Mouse (Mus musculus) lung, embryonic 15.5 days (tissue): ENCODE data around the gene Hhipl1. TPM values are rescaled to one million over a fixed set of nuclear protein-coding genes. Genes with fewer than 3 reads are reported as not detected.

Source experiments
- ATAC-seq: fragments of 200-750 bp; cut with Nextera tagmentation; 2 replicates; pipeline ENCODE4 v1.8.0; 2017; ENCODE audit warnings: moderate number of reproducible peaks, borderline replicate concordance; ENCODE audit not compliant: low FRiP score, low TSS enrichment; ENCODE audit errors: extremely low read depth
- H3K27ac ChIP-seq: fragments of 300-500 bp; sonication (generic); 2 replicates; pipeline ENCODE4 v1.5.1; 2015; ENCODE audit warnings: moderate library complexity, mild to moderate bottlenecking, inconsistent platforms
- H3K27me3 ChIP-seq: fragments of 300-500 bp; sonication (generic); 2 replicates; pipeline ENCODE4 v1.6.1; 2015; ENCODE audit warnings: inconsistent platforms
- H3K36me3 ChIP-seq: fragments of 300-500 bp; sonication (generic); 2 replicates; pipeline ENCODE4 v1.6.1; 2015; ENCODE audit warnings: inconsistent platforms
- H3K4me1 ChIP-seq: fragments of 300-500 bp; sonication (generic); 2 replicates; pipeline ENCODE4 v1.6.1; 2015; ENCODE audit warnings: inconsistent platforms
- H3K4me2 ChIP-seq: fragments of 300-500 bp; sonication (generic); 2 replicates; pipeline ENCODE4 v1.6.1; 2015; ENCODE audit warnings: inconsistent platforms, mild to moderate bottlenecking, moderate library complexity
- H3K4me3 ChIP-seq: fragments of 300-500 bp; sonication (generic); 2 replicates; pipeline ENCODE4 v1.5.1; 2015; ENCODE audit warnings: mild to moderate bottlenecking, inconsistent platforms
- H3K9ac ChIP-seq: fragments of 300-500 bp; sonication (generic); 2 replicates; pipeline ENCODE4 v1.6.1; 2015; ENCODE audit warnings: inconsistent platforms
- H3K9me3 ChIP-seq: fragments of 300-500 bp; sonication (generic); 2 replicates; pipeline ENCODE4 v1.6.1; 2016; ENCODE audit warnings: inconsistent platforms
- WGBS: fragments of 180-500 bp; shearing (Covaris S2); methylation state at CpG from one replicate; pipeline ENCODE4 v1.1.7; 2015; 5-methylcytosine and 5-hydroxymethylcytosine counted together
- polyA plus RNA-seq: library from polyadenylated mRNA; unstranded; fragments of >200 nt; fragmentation: Nextera tagmentation; extraction: Ambion mirVana; gene quantifications from 2 replicates; pipeline ENCODE4 v1.2.1, GENCODE M21; 2015

The Hhipl1 gene
- polyA plus RNA-seq, 1 experiment from 2014 or later = 1.0 TPM

DNA sequence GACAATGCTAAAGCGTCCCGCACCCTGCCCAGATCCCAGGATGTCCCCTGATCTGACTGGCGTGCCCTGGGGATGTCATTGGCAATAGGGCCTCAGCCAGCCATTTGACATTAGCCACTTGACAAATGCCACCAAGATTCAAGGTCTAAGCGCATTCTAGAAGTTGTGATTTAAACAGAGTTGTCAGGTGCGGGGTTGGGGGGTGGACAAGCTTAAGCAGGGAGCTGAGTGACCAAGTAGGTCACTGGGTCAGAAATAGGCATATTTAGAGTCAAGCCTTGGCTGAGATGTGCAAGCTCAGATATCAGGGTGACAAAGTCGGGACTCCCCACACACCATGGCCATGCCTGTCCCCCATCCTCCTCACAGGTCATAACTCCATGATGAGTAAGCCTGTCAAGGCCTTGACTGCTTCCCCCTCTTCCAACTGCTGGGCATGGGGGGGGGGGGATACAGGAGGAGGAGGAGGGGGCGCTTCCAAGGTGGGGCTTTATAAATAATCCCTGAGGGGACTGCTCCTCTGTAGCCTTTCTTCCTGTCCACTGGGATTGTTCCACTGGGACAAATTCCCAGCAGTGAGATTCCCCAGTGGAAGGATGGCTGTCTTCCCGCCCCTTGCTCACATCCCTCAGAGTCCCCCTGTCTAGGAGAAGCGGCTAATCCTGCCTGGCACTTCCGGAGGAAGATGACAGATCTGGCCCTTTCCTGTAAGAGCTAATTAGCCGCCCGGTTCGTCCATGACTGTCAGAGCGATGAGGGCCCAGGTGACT is 21.4 kb upstream of the Hhipl1 start:
- H3K4me2 ChIP-seq = peak overlapping the region; percentile 14
- WGBS = 32% methylated on average over 14 of the region's 14 CpGs

DNA sequence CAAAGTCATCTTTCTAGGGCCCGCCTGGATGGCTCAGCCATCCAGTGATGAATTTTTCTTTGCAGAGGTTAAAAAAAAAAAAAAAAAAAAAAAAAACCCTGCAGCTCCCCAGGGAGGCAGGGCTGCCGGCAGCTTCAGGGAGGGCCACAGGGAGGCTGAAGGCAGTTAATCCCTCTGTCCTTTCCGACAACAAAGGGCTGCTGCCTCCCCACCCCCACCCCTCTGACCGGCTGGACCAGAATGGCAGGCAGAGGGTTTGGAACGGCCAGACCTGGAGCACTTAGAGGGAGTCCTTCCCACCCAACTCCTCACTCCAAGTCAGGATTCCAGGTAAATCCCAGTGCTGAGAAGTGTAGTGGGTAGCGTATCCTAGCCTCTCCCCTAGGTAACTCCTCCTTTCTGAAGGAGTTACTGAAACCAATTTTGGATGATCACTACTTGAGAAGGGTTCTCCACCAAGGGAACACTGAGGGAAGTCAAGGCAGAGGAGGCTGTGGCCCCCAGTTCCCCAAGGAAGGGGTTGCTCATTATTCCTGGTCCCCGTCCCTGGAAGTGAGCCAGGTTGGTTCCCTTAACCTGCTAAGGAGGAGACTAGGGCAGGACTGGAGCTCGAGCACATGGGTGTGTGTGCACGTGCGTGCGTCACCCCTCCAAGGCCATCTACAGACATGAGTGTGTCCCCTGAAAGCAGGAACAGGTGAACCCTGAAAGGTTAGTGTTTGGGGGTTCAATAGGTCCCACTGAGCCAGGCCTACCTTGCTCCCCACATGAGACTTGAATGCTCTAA is 20.7 kb upstream of the Hhipl1 start:
- 35% methylated on average over 11 of the region's 11 CpGs for WGBS
- H3K36me3 ChIP-seq = no peaks in the 10 kb centered on the region
- no peaks in the 10 kb centered on the region for H3K9me3 ChIP-seq
- H3K4me2 ChIP-seq = peak overlapping the region; percentile 14
- H3K9ac ChIP-seq = no peak overlapping the region
- H3K27ac ChIP-seq = peak overlapping the region; percentile 41
- peak; percentile 50 for ATAC-seq
- H3K4me1 ChIP-seq = peaks cover 17% of the 10 kb centered on the region
- H3K27me3 ChIP-seq = no peaks in the 10 kb centered on the region
- no peak overlapping the region for H3K4me3 ChIP-seq

More for the DNA sequence above, 21.4 kb upstream of the Hhipl1 start:
- ATAC-seq = peak; percentile 20; the same call in 1 of the 2 replicates
- no peak overlapping the region for H3K9ac ChIP-seq
- H3K36me3 ChIP-seq = no peaks in the 10 kb centered on the region
- H3K4me1 ChIP-seq = peaks cover 17% of the 10 kb centered on the region
- H3K9me3 ChIP-seq = no peaks in the 10 kb centered on the region
- H3K4me3 ChIP-seq = no peak overlapping the region
- H3K27me3 ChIP-seq = no peaks in the 10 kb centered on the region
- peak overlapping the region; percentile 41; the same call in 1 of the 2 replicates for H3K27ac ChIP-seq

DNA sequence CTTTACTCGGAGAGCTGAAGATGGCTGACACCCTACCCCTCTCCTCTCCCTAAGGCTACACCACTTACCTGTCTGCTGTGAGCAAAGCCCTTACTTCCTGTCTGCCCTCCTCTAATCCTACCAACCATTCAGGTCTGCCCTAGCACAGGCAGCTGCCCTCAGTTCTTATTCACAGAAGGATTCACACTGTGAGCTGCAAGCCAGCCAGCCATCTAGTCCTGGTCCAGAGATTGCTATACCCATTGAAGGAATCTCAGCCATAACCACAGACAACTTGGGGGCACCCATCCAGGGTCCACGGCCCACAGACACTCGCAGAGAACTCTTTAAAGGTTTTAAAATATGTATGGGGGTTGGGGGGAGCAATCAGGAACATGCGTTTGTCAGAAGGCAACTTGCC is 19.7 kb upstream of the Hhipl1 start:
- Histone ChIP-seq H3K9me3 (no peaks in the 10 kb centered on the region), H3K9ac (no peak overlapping the region), H3K27me3 (no peaks in the 10 kb centered on the region), H3K4me1 (peaks cover 17% of the 10 kb centered on the region), H3K27ac (no peak overlapping the region; the same call in 1 of the 2 replicates), H3K4me2 (no peak overlapping the region), H3K36me3 (no peaks in the 10 kb centered on the region), H3K4me3 (no peak overlapping the region)
- 67% methylated on average over 4 of the region's 4 CpGs for WGBS
- no peak for ATAC-seq

DNA sequence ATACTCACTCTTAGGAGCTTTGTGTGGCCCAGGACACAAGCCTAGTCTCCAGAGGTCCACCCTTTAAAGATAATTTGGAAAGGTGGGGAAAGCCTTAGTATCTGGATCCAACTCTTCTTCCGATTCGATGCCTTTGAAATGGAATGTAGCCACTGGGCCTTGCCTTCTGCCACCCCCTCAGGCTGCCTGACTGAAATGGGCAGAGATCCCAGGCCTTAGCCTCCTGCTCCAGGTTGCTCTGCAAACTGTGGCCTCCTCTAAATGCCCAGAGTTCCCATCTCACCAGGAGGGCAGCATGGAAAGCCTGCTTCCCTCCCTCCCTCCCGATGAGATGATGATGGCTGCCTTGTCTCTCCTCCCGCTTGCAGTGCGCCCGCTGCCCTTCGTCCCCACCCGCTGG is 19.1 kb upstream of the Hhipl1 start:
- no peak overlapping the region for H3K27ac ChIP-seq
- no peaks in the 10 kb centered on the region for H3K9me3 ChIP-seq
- no peak for ATAC-seq
- no peak overlapping the region for H3K4me2 ChIP-seq
- H3K36me3 ChIP-seq = no peaks in the 10 kb centered on the region
- no peak overlapping the region for H3K9ac ChIP-seq
- H3K4me1 ChIP-seq = peaks cover 17% of the 10 kb centered on the region
- H3K27me3 ChIP-seq = no peaks in the 10 kb centered on the region
- 76% methylated on average over 3 of the region's 8 CpGs for WGBS
- no peak overlapping the region for H3K4me3 ChIP-seq

DNA sequence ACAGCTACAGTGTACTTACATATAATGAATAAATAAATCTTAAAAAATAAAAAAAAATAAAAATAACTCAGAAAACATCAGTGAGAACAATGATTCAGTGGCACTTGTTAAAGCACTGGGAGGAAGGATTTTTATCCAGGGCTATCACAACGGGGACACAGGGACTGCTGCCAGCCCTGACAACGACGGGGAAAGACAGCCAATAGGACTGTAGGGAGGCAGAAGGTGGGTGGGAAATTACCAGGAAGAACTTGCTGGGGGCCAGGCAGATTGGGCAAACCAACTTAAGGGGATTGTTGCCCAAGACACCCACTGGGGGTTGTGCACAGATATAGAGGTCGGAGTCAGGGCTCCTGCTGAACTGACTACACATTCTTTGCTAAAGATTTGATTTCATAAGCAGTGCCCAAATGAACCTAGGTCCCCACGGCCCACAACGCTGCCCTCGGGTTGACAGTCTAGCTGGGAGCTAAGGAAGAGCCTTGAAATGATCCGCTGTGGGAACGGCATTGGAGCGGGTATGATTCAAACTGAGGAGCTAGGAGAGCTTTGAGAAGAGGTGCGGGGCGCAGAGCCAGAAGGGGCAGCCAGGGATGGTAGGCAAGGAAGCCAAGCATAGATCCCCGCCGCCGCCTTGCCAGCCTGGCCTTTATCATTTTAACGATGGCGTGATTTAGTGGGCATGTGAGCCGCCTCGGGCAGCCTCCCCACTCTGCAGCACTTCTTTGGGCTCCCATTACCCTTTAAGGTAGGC is 17.8 kb upstream of the Hhipl1 start:
- Histone ChIP-seq H3K9ac (no peak overlapping the region), H3K36me3 (no peaks in the 10 kb centered on the region), H3K4me2 (no peak overlapping the region), H3K4me3 (no peak overlapping the region), H3K9me3 (no peaks in the 10 kb centered on the region), H3K4me1 (peaks cover 22% of the 10 kb centered on the region), H3K27me3 (no peaks in the 10 kb centered on the region), H3K27ac (no peak overlapping the region)
- ATAC-seq = no peak
- 82% methylated on average over 19 of the region's 19 CpGs for WGBS

DNA sequence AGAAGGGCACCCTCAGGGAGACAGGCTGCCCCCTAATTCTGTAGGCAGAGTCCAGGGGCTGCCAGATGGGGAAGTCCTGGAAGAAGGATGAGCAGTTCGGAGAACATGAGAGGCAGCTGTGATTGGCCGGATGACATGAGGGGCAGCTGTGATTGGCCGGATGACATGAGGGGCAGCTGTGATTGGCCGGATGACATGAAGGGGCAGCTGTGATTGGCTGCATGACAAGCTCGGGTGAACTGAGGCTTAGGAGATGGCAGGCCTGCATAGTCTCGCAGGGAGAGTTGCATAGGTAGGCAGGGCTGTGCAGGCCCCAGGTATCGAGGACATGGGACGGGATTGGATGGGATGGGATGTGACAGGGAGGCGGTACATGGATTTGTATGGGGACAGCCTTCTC is 13.7 kb upstream of the Hhipl1 start:
- peaks cover 5% of the 10 kb centered on the region for H3K4me1 ChIP-seq
- no peak overlapping the region for H3K9ac ChIP-seq
- H3K27me3 ChIP-seq = no peaks in the 10 kb centered on the region
- no peak overlapping the region for H3K27ac ChIP-seq
- no peak overlapping the region for H3K4me3 ChIP-seq
- no peaks in the 10 kb centered on the region for H3K9me3 ChIP-seq
- peak; percentile 41; the same call in 1 of the 2 replicates for ATAC-seq
- H3K36me3 ChIP-seq = no peaks in the 10 kb centered on the region
- WGBS = 11% methylated on average over 9 of the region's 9 CpGs
- peak overlapping the region; percentile 4 for H3K4me2 ChIP-seq

DNA sequence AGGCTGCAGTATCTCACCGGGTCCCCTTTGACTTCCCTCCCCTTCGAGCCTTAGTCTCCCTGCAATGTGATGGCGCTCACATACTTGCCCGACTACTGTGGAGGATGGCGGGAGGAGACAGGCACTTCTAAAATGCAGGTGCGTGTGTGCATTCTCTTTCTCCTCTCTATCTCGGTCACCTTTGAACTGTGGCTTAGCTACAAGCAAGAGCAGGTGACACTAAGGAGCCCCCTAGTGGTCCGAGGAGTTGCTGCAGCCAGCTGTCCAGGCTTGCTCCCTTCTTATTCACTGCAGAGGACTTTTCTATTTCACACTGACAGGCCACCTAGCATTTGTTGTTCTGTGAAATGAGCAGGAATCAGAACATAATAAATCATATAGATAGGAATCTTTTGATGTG is 13.1 kb upstream of the Hhipl1 start:
- no peaks in the 10 kb centered on the region for H3K27me3 ChIP-seq
- WGBS = 4% methylated on average over 8 of the region's 8 CpGs
- no peaks in the 10 kb centered on the region for H3K36me3 ChIP-seq
- peak overlapping the region; percentile 4; the same call in 1 of the 2 replicates for H3K4me2 ChIP-seq
- H3K4me1 ChIP-seq = peaks cover 5% of the 10 kb centered on the region
- no peaks in the 10 kb centered on the region for H3K9me3 ChIP-seq
- H3K27ac ChIP-seq = no peak overlapping the region
- ATAC-seq = no peak
- no peak overlapping the region for H3K4me3 ChIP-seq
- H3K9ac ChIP-seq = no peak overlapping the region

DNA sequence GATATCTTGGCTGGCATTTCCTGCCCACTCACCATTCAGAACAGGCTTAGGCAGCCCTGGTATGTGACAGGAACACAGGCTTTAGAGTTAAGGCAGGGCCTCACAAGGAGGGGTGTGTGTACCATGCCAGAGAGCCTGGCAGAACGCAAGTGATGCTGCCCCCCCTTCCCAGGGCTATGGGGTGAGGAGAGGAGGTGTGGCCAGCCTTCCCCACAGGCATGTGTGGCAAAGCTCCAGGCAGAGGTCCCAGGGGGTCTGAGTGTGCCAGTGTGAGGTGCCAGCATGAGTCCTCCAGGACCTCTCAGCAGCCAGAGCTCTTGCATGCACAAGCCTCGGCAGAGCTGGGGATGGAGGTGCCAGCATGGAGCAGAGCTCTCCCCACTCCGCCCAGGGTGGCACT is 11.4 kb upstream of the Hhipl1 start:
- H3K36me3 ChIP-seq = no peaks in the 10 kb centered on the region
- no peaks in the 10 kb centered on the region for H3K27me3 ChIP-seq
- ATAC-seq = 0 out of 2 replicates have a peak, but pooled peaks have one; percentile 9
- 58% methylated on average over 3 of the region's 3 CpGs for WGBS
- no peak overlapping the region for H3K9ac ChIP-seq
- H3K4me3 ChIP-seq = no peak overlapping the region
- no peak overlapping the region for H3K27ac ChIP-seq
- no peak overlapping the region for H3K4me2 ChIP-seq
- H3K9me3 ChIP-seq = no peaks in the 10 kb centered on the region
- peaks cover 5% of the 10 kb centered on the region for H3K4me1 ChIP-seq

DNA sequence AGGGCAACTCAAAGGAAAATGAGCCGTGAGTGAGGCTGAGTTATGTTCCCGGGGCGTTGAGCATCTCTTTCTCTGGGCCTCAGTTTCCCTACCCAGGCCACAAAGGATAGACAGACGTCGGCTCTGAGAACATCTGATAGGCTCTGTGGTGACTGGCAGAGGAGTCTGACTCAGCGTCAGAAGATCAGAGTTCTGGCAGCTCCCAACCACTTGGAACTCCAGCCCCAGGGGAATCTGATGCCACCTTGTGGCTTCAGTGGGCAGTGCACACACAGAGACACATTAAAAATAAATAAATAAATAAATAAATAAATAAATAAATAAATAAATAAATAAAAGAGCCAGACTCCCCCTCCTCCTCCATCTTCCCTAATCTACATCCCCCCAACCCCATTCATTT is 9.0 kb upstream of the Hhipl1 start:
- H3K4me2 ChIP-seq = no peak overlapping the region
- no peak overlapping the region for H3K27ac ChIP-seq
- no peaks in the 10 kb centered on the region for H3K36me3 ChIP-seq
- no peak overlapping the region for H3K9ac ChIP-seq
- peaks cover 5% of the 10 kb centered on the region for H3K4me1 ChIP-seq
- no peaks in the 10 kb centered on the region for H3K27me3 ChIP-seq
- 76% methylated on average over 6 of the region's 6 CpGs for WGBS
- ATAC-seq = no peak
- H3K9me3 ChIP-seq = no peaks in the 10 kb centered on the region
- H3K4me3 ChIP-seq = no peak overlapping the region

DNA sequence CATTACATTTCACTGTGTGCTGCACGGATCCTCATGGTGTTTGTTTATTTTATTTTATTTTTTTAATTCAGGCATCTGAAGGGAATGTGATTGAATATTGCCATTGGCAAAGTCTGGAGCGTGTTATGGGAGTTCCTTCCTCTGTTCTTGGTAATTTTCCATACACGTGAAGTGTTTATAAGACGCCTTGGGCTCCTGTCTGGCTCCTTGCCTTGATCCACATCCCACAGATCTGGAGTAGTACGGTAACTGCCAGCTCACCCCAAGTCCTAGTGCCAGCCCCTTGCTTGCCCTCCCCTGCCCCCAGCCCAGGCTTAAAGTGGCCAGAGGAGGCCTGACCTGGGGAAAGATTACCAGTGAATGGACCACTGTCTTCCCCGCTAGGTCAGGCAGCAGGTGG is 5.1 kb upstream of the Hhipl1 start:
- peaks cover 5% of the 10 kb centered on the region for H3K4me1 ChIP-seq
- no peaks in the 10 kb centered on the region for H3K9me3 ChIP-seq
- 44% methylated on average over 6 of the region's 6 CpGs for WGBS
- no peaks in the 10 kb centered on the region for H3K36me3 ChIP-seq
- H3K4me3 ChIP-seq = no peak overlapping the region
- H3K9ac ChIP-seq = no peak overlapping the region
- H3K4me2 ChIP-seq = no peak overlapping the region
- ATAC-seq = no peak
- H3K27ac ChIP-seq = no peak overlapping the region
- H3K27me3 ChIP-seq = peaks cover 16% of the 10 kb centered on the region

DNA sequence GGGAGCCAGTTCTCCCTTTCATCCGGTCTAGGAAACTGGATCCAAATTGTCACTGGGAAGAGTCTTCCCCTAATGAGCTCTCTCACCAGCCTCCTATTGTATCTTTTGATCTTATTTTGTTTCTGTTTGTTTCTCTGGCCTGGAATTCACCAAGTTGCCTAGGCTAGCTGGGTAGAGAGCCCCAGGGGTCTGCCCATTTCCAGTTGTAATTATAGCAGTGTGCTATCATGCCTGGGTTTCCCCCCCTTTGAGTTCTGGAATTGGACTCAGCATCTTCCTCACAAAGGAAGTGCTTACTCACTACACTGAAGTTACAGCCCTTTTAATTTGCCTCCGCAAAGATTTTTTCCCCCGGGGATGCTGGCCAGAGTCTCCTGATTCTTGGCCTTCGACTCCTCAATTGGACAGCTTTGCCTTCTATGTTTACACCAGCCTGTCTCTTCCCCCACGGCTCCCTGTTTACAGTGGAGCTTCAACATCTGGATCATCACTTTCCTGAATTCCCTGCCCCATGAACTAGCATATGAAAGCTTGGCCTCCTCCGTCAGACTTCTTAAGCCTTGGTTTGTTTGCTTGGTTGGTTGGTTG is 2.2 kb upstream of the Hhipl1 start:
- no peak for ATAC-seq
- Histone ChIP-seq H3K4me1 (peaks cover 20% of the 10 kb centered on the region), H3K4me3 (no peak overlapping the region)

More for the DNA sequence above, 2.2 kb upstream of the Hhipl1 start:
- Histone ChIP-seq H3K9me3 (no peaks in the 10 kb centered on the region), H3K36me3 (no peaks in the 10 kb centered on the region), H3K27ac (no peak overlapping the region), H3K27me3 (peaks cover 22% of the 10 kb centered on the region), H3K4me2 (no peak overlapping the region), H3K9ac (no peak overlapping the region)
- 28% methylated on average over 6 of the region's 6 CpGs for WGBS
